Mouse (Mus musculus): ENCODE measurements at regions not wholly inside any gene's neighbourhood (a gene's known extent, or its start where the extent isn't known, plus 50 kb on each side); places are given as distances from the start of the nearest gene placed in this dataset.

- no peak for DNase-seq
These were observed 51.4 kb upstream of the Tut7 start for GRCm38 (mm10) chr13:59874137-59874931.

Data from gastrocnemius, postnatal 10 days (tissue).